Mouse (Mus musculus) kidney, embryonic 15.5 days (tissue): ENCODE results near the gene Arhgef38. TPM values are rescaled to one million over a fixed set of nuclear protein-coding genes. Genes with fewer than 3 reads are reported as not detected.
A peak's percentile ranks its signal among the peaks of the same experiment; 100 is the strongest.

Experiments used
- ATAC-seq: fragments of 200-750 bp; cut with Nextera tagmentation; replicated peaks from 2 replicates; pipeline ENCODE4 v1.8.0; 2017; ENCODE audit warnings: moderate TSS enrichment; ENCODE audit not compliant: low FRiP score
- H3K27ac ChIP-seq: fragments of 300-500 bp; sonication (generic); 2 replicates; pipeline ENCODE4 v1.5.1; 2015; ENCODE audit warnings: mild to moderate bottlenecking, inconsistent platforms
- H3K27me3 ChIP-seq: fragments of 300-500 bp; sonication (generic); 2 replicates; pipeline ENCODE4 v1.6.1; 2015; ENCODE audit warnings: inconsistent platforms
- H3K36me3 ChIP-seq: fragments of 300-500 bp; sonication (generic); 2 replicates; pipeline ENCODE4 v1.6.1; 2015; ENCODE audit warnings: inconsistent platforms
- H3K4me1 ChIP-seq: fragments of 300-500 bp; sonication (generic); 2 replicates; pipeline ENCODE4 v1.6.1; 2015; ENCODE audit warnings: inconsistent platforms
- H3K4me2 ChIP-seq: fragments of 300-500 bp; sonication (generic); 2 replicates; pipeline ENCODE4 v1.6.1; 2015; ENCODE audit warnings: moderate library complexity, mild to moderate bottlenecking, inconsistent platforms
- H3K4me3 ChIP-seq: fragments of 300-500 bp; sonication (generic); replicated peaks from 2 replicates; pipeline ENCODE4 v1.5.1; 2015; ENCODE audit warnings: mild to moderate bottlenecking, inconsistent platforms
- H3K9ac ChIP-seq: fragments of 300-500 bp; sonication (generic); 2 replicates; pipeline ENCODE4 v1.6.1; 2015; ENCODE audit warnings: mild to moderate bottlenecking, inconsistent platforms
- H3K9me3 ChIP-seq: fragments of 300-500 bp; sonication (generic); replicated peaks from 2 replicates; pipeline ENCODE4 v1.6.1; 2016; ENCODE audit warnings: inconsistent platforms
- WGBS: fragments of 180-500 bp; shearing (Covaris S2); methylation state at CpG from one replicate; pipeline ENCODE4 v1.1.7; 2015; ENCODE audit warnings: mixed read lengths; 5-methylcytosine and 5-hydroxymethylcytosine counted together
- polyA plus RNA-seq: library from polyadenylated mRNA; unstranded; fragments of >200 nt; fragmentation: Nextera tagmentation; extraction: Ambion mirVana; gene quantifications from 2 replicates; pipeline ENCODE4 v1.2.1, GENCODE M21; 2015

Arhgef38 gene
- polyA plus RNA-seq, 1 experiment from 2014 or later = 5.0 TPM

GRCm38 (mm10) chr3:133109844-133110243 lies 124.9 kb downstream of the Arhgef38 start:
- peaks cover 45% of the 10 kb centered on the region for H3K36me3 ChIP-seq
- WGBS = 89% methylated on average over 4 of the region's 4 CpGs
- ATAC-seq = no peak
- H3K27me3 ChIP-seq = no peaks in the 10 kb centered on the region
- H3K4me2 ChIP-seq = no peak overlapping the region
- H3K4me1 ChIP-seq = no peaks in the 10 kb centered on the region
- no peak overlapping the region for H3K9ac ChIP-seq
- H3K4me3 ChIP-seq = no peak overlapping the region
- no peaks in the 10 kb centered on the region for H3K9me3 ChIP-seq
- H3K27ac ChIP-seq = no peak overlapping the region

- no peak for ATAC-seq
- H3K9me3 ChIP-seq = no peaks in the 10 kb centered on the region
- H3K4me2 ChIP-seq = no peak overlapping the region
- H3K27ac ChIP-seq = no peak overlapping the region
- no peak overlapping the region for H3K9ac ChIP-seq
- no peaks in the 10 kb centered on the region for H3K27me3 ChIP-seq
- WGBS = 91% methylated on average over 4 of the region's 4 CpGs
- no peak overlapping the region for H3K4me3 ChIP-seq
- peaks cover 55% of the 10 kb centered on the region for H3K36me3 ChIP-seq
- no peaks in the 10 kb centered on the region for H3K4me1 ChIP-seq
Measured at GRCm38 (mm10) chr3:133108731-133109130, 126.0 kb downstream of the Arhgef38 start.

- Histone ChIP-seq H3K4me3 (no peak overlapping the region), H3K9me3 (no peaks in the 10 kb centered on the region), H3K27ac (no peak overlapping the region), H3K27me3 (no peaks in the 10 kb centered on the region), H3K9ac (no peak overlapping the region), H3K36me3 (peaks cover 78% of the 10 kb centered on the region), H3K4me1 (no peaks in the 10 kb centered on the region), H3K4me2 (no peak overlapping the region)
- WGBS = 87% methylated on average over 3 of the region's 3 CpGs
- no peak for ATAC-seq
Measured at GRCm38 (mm10) chr3:133104436-133104835, 130.3 kb downstream of the Arhgef38 start.

GRCm38 (mm10) chr3:133103768-133104167 lies 131.0 kb downstream of the Arhgef38 start:
- no peak for ATAC-seq
- WGBS = 84% methylated on average over 3 of the region's 3 CpGs
- Histone ChIP-seq H3K9me3 (no peaks in the 10 kb centered on the region), H3K4me1 (no peaks in the 10 kb centered on the region), H3K36me3 (peaks cover 77% of the 10 kb centered on the region), H3K4me2 (no peak overlapping the region), H3K9ac (no peak overlapping the region), H3K27ac (no peak overlapping the region), H3K27me3 (no peaks in the 10 kb centered on the region), H3K4me3 (no peak overlapping the region)

- Histone ChIP-seq H3K4me1 (peaks cover 8% of the 10 kb centered on the region), H3K9me3 (no peaks in the 10 kb centered on the region), H3K4me3 (no peak overlapping the region), H3K9ac (no peak overlapping the region), H3K27ac (no peak overlapping the region), H3K4me2 (no peak overlapping the region), H3K27me3 (no peaks in the 10 kb centered on the region), H3K36me3 (peaks cover 59% of the 10 kb centered on the region)
- no peak for ATAC-seq
- WGBS = 84% methylated on average over 2 of the region's 2 CpGs
Measured at GRCm38 (mm10) chr3:133098909-133099308, 135.8 kb downstream of the Arhgef38 start.

- WGBS = 95% methylated on average over 4 of the region's 4 CpGs
- Histone ChIP-seq H3K4me3 (no peak overlapping the region), H3K27me3 (no peaks in the 10 kb centered on the region), H3K4me2 (no peak overlapping the region), H3K27ac (no peak overlapping the region), H3K36me3 (peaks cover 53% of the 10 kb centered on the region), H3K9me3 (no peaks in the 10 kb centered on the region), H3K4me1 (peaks cover 10% of the 10 kb centered on the region), H3K9ac (no peak overlapping the region)
- ATAC-seq = no peak
Measured at GRCm38 (mm10) chr3:133098336-133098735, 136.4 kb downstream of the Arhgef38 start.

- Histone ChIP-seq H3K27me3 (no peaks in the 10 kb centered on the region), H3K27ac (no peak overlapping the region), H3K9me3 (no peaks in the 10 kb centered on the region), H3K36me3 (peaks cover 52% of the 10 kb centered on the region), H3K4me3 (no peak overlapping the region), H3K4me2 (no peak overlapping the region), H3K4me1 (peaks cover 12% of the 10 kb centered on the region), H3K9ac (no peak overlapping the region)
- no peak for ATAC-seq
- 96% methylated on average over 6 of the region's 6 CpGs for WGBS
Measured at GRCm38 (mm10) chr3:133097936-133098335, 136.8 kb downstream of the Arhgef38 start.

GRCm38 (mm10) chr3:133094305-133094704 lies 140.4 kb downstream of the Arhgef38 start:
- Histone ChIP-seq H3K9ac (no peak overlapping the region), H3K9me3 (no peaks in the 10 kb centered on the region), H3K27me3 (no peaks in the 10 kb centered on the region), H3K4me2 (no peak overlapping the region), H3K27ac (no peak overlapping the region), H3K36me3 (peaks cover 25% of the 10 kb centered on the region), H3K4me3 (no peak overlapping the region), H3K4me1 (peaks cover 23% of the 10 kb centered on the region)
- 19% methylated on average over 1 of the region's 1 CpGs for WGBS
- ATAC-seq = no peak

GRCm38 (mm10) chr3:133092936-133093335 lies 141.8 kb downstream of the Arhgef38 start:
- 81% methylated on average over 1 of the region's 1 CpGs for WGBS
- Histone ChIP-seq H3K4me1 (peaks cover 23% of the 10 kb centered on the region), H3K4me2 (peak overlapping the region; percentile 66), H3K9me3 (no peaks in the 10 kb centered on the region), H3K9ac (no peak overlapping the region), H3K36me3 (peaks cover 12% of the 10 kb centered on the region), H3K27me3 (no peaks in the 10 kb centered on the region), H3K4me3 (peak overlapping the region; percentile 91), H3K27ac (no peak overlapping the region)
- no peak for ATAC-seq

- H3K27ac ChIP-seq = peak overlapping the region; percentile 99
- WGBS = 2% methylated on average over 7 of the region's 7 CpGs
- H3K27me3 ChIP-seq = no peaks in the 10 kb centered on the region
- no peaks in the 10 kb centered on the region for H3K9me3 ChIP-seq
- no peak for ATAC-seq
- peaks cover 8% of the 10 kb centered on the region for H3K36me3 ChIP-seq
- H3K9ac ChIP-seq = peak overlapping the region; percentile 97
- peak overlapping the region; percentile 91 for H3K4me3 ChIP-seq
- H3K4me1 ChIP-seq = peaks cover 23% of the 10 kb centered on the region
- H3K4me2 ChIP-seq = peak overlapping the region; percentile 66
Measured at GRCm38 (mm10) chr3:133092274-133092853, 142.4 kb downstream of the Arhgef38 start.

GRCm38 (mm10) chr3:133091664-133092273 lies 143.0 kb downstream of the Arhgef38 start, which contains the start of the genes Ints12 and Gstcd:
TSS of gene Ints12 (plus strand) at chr3:133091840.
TSS of gene Gstcd (minus strand) at chr3:133092033.
- peak within 1 kb of the TSS; percentile 99 for H3K27ac ChIP-seq
- peak within 1 kb of the TSS; percentile 91 for H3K4me3 ChIP-seq
- no peaks in the 10 kb centered on the region for H3K9me3 ChIP-seq
- peak within 1 kb of the TSS; percentile 66 for H3K4me2 ChIP-seq
- peaks cover 23% of the 10 kb centered on the region for H3K4me1 ChIP-seq
- no peaks in the 10 kb centered on the region for H3K27me3 ChIP-seq
- peak; percentile 97 for ATAC-seq
- peak within 1 kb of the TSS; percentile 97 for H3K9ac ChIP-seq
- WGBS = under 1% methylated on average over 51 of the region's 53 CpGs
- H3K36me3 ChIP-seq = peaks cover 2% of the 10 kb centered on the region; the same call in 1 of the 2 replicates

GRCm38 (mm10) chr3:133091121-133091663 lies 143.6 kb downstream of the Arhgef38 start:
- Histone ChIP-seq H3K4me2 (peak overlapping the region; percentile 66), H3K4me3 (peak overlapping the region; percentile 91), H3K4me1 (peaks cover 23% of the 10 kb centered on the region), H3K36me3 (no peaks in the 10 kb centered on the region), H3K27ac (peak overlapping the region; percentile 99), H3K9ac (peak overlapping the region; percentile 97), H3K27me3 (no peaks in the 10 kb centered on the region), H3K9me3 (no peaks in the 10 kb centered on the region)
- ATAC-seq = peak; percentile 89
- WGBS = under 1% methylated on average over 44 of the region's 44 CpGs
